Mouse (Mus musculus): ENCODE measurements around the gene Sh3bgrl.
"Not testable (repeated sequence)": the region's sequence is repeated elsewhere in the genome, so short reads cannot be mapped to it uniquely, and the experiment has no call there.

The Sh3bgrl gene

GRCm38 (mm10) chrX:109095245-109096242, at the start of gene Sh3bgrl:
TSS of gene Sh3bgrl (plus strand) at chrX:109095365.
- DNase-seq: peak; percentile 84

DNA sequence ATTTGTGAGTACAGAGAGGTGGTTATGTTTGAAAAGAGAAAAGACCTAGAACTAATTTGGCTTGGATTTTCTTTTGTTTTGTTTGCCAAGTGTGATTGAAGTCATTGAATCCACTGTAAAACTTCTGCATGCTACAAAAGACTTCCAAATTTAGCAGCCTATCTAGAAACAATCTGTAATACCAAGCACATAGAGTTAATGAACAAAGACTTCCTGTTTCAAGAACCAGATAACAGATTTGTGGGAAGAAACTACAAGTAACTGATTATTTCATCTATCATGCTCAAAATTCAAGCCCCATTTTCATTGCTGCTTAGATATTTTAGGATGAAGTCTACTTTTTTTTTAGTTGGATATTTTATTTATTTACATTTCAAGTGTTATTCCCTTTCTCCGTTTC, 47.4 kb upstream of the Sh3bgrl start:
- DNase-seq: no peak

DNA sequence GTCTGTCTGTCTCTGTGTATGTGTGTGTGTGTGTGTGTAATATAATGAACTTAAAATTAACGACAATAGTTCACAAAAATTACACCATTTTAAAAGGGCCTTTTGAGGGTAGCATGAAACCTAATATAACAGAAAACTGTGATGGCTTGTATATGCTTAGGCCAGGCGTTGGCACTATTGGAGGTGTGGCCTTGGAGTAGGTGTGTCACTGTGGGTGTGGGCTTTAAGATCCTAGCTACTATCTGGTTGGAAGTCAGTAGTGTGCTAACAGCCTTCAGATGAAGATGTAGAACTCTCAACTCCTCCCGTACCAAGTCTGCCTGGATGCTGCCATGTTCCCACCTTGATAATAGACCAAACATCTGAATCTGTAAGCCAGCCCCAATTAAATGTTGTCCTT, 23.4 kb upstream of the Sh3bgrl start:
- no peak for DNase-seq

- no peak for DNase-seq
Measured at GRCm38 (mm10) chrX:109075716-109076115, 19.4 kb upstream of the Sh3bgrl start.

DNA sequence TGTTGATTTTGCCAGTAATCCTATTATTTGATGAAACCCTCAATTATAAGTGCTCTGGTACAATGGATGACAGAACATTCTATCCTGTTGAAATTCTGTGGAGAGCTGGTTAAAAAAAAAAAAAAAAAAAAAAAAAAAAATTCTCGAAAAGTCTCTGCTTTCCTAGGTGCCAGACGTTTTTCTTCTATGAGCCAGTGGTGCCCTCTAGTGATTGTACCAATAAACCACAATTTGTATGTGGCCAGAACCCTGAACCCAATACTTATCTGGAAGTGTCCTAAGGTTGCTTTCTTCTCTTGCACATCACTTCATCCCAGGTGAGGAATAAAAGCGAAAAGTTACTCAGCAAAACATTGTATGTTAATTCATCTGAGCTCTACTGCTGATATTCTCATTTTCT, 18.8 kb upstream of the Sh3bgrl start:
- no peak for DNase-seq

DNA sequence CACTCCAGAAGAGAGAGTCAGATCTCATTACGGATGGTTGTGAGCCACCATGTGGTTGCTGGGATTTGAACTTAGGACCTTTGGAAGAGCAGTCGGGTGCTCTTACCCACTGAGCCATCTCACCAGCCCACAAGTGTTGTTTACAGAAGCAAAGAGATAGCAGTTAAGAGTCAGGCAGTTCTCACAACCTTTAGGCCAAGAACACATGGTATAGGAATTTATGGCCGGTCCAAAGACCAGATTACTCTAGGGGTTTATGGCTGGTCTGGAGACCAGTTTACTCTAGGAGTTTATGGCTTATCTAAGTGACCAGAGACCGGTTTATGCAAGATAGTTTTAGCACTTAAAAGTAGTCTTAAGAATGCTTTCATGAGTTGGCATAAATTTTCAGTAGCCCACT, 15.8 kb upstream of the Sh3bgrl start:
- not testable (repeated sequence) for DNase-seq

- DNase-seq: no peak
Measured at GRCm38 (mm10) chrX:109087073-109087472, 8.1 kb upstream of the Sh3bgrl start.

DNA sequence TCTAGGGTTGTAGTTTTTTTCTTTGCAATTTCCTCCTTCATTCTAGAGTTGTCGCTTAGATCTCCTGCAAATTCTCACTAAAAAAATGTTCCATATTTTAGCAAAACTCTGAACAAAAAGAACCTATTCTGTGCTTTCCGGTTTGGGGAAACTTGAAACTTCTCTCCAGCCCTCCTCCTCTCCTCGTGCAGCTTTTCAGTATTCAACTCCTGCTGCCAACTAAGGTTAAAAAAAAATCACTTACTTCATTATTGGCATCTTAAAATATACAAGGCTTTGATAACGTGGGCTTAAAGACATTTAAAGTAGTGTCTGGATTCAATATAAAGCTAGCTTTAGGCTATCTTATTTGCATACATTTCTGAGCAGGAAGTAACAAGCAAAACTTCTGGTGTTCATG, 365 bp upstream of the Sh3bgrl start:
- DNase-seq: no peak

- no peak for DNase-seq
Measured at GRCm38 (mm10) chrX:109098511-109098910, 3.3 kb downstream of the Sh3bgrl start.

- DNase-seq: no peak
Measured at GRCm38 (mm10) chrX:109100441-109100840, 5.3 kb downstream of the Sh3bgrl start.

DNA sequence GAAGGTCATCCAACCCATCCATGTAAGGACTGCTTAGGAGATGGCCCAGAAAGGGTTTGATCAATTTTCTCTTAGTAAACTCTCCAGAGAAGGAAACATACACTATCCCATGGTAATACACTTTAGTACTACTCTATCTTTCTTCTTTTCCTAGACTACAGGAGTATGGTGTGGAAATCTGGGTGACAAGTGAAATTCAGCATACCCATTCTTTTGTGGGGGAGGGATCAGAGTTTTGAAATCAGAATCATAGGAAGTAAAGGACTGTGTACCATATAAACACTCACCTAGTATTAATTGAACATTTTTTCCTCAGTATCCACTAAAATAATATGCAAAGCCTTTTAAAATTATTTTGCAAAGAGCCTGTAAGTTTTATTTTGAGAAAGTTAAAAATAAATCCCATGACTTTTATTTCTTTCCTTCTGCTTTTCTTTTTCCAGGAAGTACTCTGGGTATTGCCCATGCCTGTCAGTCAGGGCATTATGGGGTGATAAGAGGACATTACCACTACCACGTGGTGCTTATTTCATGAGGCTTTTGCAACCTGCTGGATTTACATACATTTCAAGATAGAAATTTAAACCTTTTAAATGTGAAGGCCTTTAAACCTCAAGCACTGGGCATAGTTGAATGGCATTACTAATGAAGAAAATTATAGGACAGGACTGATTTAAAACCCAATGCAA, 13.1 kb downstream of the Sh3bgrl start:
- no peak for DNase-seq

DNA sequence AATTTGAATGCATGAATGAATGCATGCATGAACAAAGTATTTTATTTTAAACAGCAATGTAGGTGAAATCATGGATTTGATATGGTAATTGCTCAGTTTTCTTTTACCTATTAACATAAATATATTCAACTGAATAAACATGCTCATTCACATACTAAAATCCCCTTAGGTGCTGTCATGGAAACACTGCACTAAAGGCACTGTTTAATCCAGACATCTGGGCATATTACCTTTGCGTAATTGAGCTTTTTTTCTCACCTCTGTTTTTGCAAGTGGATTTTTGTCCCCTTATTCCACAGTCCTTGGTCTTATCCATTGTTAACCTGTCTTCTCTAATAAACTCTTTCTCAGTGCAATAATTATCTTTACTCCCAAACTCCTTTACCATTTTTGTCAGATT, 17.7 kb downstream of the Sh3bgrl start:
- DNase-seq: no peak

- no peak for DNase-seq
Measured at GRCm38 (mm10) chrX:109113401-109114280, 18.5 kb downstream of the Sh3bgrl start.

GRCm38 (mm10) chrX:109119829-109120826, 25.0 kb downstream of the Sh3bgrl start:
- DNase-seq: no peak

DNA sequence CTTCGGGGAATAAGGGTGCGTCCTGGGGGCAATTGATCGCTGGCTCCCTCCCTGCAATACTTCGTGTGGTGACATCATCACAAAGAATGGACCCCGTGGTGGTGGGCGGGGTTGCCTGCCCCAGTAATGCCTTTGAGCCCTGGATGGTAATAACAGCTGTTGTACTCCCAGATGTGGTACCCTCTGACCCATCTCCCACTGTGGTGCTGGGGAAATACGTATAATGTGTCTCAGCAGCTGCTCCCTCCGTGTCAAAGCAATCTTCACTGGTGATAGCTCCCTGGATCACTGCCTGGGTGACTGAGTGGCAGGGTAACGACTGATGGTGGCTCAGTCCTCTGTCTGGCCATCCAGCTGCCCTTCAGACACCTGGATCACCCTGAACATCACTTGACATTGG, 26.0 kb downstream of the Sh3bgrl start:
- no peak for DNase-seq

DNA sequence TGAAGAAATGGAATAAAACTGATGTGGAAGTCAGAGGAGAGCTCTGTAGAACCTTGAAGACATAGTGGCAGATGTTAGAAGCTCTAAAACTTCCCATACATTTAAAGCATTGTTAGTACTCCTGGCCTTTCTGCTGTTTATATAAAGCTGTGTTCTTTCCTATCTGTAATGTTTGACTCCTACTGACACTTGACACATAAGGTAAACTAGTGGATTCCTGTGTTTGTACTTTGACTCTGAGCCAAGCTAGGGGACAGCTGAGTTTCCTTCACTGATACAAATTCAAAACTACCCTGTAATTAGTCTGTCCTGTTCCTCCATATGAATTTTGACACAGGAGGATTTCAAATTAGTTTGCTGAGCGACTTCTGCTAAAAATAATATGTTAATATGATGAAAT, 27.5 kb downstream of the Sh3bgrl start:
- DNase-seq: no peak

GRCm38 (mm10) chrX:109123762-109124161, 28.6 kb downstream of the Sh3bgrl start:
- DNase-seq: no peak

GRCm38 (mm10) chrX:109126847-109127246, 31.7 kb downstream of the Sh3bgrl start:
- DNase-seq: no peak

- no peak for DNase-seq
Measured at GRCm38 (mm10) chrX:109127551-109128088, 32.5 kb downstream of the Sh3bgrl start.

DNA sequence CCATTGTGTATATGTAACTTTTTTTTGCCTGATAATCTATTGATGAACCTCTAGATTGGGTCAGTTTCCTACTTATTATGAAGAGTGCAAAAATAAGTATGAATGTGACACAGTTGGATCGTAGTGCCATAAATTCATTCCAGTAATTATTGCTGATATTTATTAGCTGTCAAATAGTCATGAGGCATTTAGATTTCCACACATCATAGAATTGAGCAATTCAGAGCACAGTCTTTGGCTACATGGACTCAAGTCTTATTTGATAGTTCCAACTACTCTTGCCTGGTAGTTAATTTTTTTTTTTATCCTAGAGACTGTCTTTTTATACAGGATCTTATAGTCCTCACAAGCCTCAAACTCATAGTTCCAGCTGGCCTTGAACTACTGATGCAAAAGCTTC, 34.9 kb downstream of the Sh3bgrl start:
- DNase-seq: no peak

DNA sequence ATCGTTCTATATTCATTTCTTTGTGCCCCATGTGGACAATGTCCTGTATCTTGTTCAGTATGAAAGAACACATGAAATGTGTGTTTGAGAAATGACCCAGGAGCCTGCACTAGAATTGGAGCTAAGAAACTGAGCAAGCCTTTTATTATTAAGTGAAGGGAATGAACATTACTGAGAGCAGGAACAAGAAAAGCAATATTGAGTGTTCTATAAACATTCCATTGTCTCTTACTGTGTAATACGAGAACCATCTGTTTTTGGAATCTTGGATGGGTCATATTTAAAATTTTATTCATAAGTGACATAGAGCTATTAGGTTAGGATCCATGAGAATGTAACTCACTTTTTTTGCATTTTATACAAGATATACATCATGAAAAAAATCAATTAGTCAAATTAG, 36.7 kb downstream of the Sh3bgrl start:
- no peak for DNase-seq

Data from liver (tissue).